Mouse (Mus musculus) layer of hippocampus, postnatal 10 days (tissue): ENCODE results near the gene Vmn1r17. TPM values are rescaled to one million over a fixed set of nuclear protein-coding genes. Genes with fewer than 3 reads are reported as not detected.
"Not testable (repeated sequence)": the region's sequence is repeated elsewhere in the genome, so short reads cannot be mapped to it uniquely, and the experiment has no call there.

Experiments
- DNase-seq, 2 experiments: peaks; one replicate each; pipeline ENCODE4 v3.0.0; 2021; ENCODE audit warnings: low spot score in 2 of 2
- long read RNA-seq: library from polyadenylated mRNA; stranded (forward); transcript quantifications from one replicate; pipeline ENCODE4 v2.0.0, GENCODE M21; 2023
- total RNA-seq, 2 experiments: library from RNA; stranded (reverse); gene quantifications; 2 replicates each; pipeline ENCODE4 v1.2.3; 2021

The Vmn1r17 gene
- total RNA-seq = not detected
- long read RNA-seq = 0 reads

DNA sequence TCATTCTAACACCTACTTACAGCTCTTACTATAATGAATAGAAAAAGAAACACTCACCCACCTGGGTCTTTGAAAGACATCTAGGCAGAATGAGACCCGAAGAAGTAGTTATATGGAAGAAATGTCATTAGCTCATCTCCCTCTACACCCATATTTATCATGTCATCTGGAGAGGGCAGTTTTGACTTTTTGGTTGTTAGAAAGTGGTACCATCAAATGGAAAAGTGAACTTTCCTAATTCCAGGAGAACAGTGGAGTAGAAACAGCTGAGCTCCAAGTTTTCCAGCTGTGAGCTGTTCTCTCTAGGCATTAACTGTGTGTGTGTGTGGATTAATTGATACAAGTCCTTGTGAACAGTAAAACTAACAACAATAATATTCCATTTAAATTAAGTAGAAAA, at the start of gene Vmn1r17:
Gene Vmn1r17 (minus strand): TSS at position 101 of the 400 bp plus-strand sequence.
- no peak for DNase-seq

DNA sequence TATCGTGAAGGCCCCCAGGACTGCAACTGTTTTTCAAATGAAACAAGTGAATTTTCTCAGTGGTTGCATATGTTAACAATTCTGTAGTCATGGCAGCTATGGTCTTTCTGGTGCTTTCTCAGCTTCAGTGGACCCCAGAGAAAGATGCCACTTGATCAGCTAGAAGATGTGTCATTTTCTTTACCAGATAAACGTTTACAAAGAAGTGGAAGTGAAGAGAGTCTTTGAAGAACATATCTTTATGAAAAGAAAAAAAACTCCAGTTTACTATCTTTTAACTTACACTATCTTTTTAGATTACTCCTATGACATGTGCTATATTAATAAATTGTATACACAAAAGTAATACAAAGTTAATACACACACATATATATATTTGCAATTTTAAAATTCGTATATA, 40.0 kb upstream of the Vmn1r17 start, which contains the start of gene Vmn1r19:
Gene Vmn1r19 (plus strand): TSS at position 301 of the 400 bp plus-strand sequence.
- DNase-seq = not testable (repeated sequence)

DNA sequence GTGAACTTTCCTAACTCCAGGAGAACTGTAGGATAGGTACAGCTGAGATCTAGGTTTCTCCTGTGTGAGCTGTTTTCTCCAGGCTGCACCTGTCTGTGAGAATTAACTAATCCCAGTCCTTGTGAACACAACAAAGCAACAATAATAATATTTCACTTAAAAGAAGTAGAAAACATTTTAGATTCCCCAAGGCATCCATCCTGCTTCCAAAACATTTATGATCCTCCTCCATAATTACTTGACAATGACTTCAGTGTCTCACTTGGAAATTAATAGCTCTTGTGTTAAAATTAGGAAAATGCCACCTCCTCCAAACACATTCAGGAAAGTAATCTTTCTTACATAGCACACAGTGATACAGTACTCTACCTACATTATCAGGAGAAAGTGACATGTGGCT, 32.2 kb upstream of the Vmn1r17 start, which contains the start of gene Vmn1r18:
Gene Vmn1r18 (minus strand): TSS at position 101 of the 400 bp plus-strand sequence.
- DNase-seq = no peak

DNA sequence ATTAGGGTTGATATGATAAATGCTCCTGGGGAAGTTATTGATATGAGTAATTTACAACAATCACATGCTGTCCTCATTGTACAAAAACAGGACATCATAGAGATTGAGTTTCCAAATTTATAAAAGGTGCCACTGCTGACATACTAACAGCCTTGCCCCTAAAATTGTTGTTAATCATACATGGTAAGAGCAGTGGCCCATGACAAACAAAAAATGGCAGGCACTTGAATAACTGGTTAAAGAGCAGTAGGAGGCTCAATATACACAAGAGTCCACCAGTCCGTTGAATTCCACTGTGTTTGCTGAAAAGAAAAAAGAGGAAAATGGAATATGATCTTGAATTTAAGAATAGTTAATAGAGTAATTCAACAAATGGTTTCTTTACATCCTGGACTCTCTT, 4.0 kb upstream of the Vmn1r17 start:
- DNase-seq = no peak

DNA sequence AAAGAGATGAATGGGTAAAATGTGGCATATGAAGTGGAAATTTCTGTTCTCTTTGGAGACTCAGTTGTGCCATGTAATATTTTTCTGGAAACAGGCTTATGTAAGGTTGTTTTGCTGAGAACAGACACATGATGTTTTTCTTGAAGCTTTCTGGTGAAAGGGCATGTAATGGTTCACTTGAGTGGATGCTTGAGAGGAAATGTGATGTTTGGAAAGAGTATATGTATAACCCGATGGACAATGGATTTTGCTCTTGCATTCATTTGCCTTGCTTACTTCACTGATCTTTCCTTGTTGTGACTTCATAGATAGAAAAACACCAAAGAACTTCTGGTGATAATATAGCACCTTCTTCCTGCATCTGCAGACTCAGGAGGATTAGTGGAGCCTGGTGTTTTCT, 2.3 kb upstream of the Vmn1r17 start:
- DNase-seq = not testable (repeated sequence)

DNA sequence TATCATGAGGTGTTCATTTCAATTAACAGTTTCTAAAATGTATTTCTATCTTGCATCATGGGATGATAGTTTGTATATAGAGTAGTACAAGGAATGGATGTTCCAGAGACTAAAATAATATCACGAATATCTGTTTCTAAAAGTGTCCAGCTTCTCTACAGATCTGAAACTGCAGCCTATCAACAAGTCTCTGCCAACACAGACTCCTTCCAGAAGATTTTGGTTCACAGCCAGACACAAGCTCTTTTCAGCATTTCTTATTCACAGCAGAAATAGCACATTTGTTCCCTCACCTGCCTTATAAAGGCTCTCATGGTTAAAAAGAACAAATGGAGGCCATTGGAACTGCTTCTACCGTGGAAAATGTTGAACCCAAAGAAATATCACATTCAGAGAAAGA, 6.7 kb downstream of the Vmn1r17 start:
- no peak for DNase-seq

DNA sequence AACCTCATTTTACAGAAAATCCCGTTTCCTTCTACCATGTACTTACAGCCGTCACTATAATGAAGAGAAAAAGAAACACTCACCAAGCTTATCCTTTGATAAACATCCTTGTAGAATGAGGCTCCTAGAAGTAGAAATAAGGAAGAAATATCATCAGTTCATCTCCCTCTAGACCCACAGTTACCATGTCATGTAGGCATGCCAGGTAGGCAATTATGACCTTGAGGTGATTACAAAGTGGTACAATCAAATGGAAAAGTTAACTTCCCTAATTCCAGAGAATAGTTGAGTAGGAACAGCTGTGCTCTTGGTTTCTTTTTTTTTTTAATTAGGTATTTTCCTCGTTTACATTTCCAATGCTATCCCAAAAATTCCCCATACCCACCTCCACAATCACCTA, 34.1 kb downstream of the Vmn1r17 start, which contains the start of gene Vmn1r16:
Gene Vmn1r16 (minus strand): TSS at position 101 of the 400 bp plus-strand sequence.
- DNase-seq = no peak

DNA sequence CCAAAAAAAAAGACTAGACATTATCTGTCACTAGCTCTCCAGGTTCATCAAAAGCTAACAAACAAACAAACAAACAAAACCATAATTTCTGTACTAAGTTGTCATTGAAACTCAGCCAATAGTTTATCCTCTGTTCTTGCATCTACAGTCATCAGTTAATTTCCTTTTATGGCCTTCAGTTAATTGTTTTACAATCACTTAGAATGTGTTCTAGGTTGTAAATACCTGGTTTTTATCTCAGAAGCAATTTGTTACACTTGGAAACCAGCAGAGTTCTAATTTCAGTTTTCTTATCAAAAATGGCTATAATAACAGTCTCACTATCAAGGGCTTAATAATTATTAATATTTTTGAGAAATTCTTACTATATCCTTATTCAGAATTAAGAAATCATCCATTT, 37.4 kb downstream of the Vmn1r17 start:
- no peak for DNase-seq

Other genes with a start within 250 kb of the Vmn1r17 start
- not detected for gene Vmn1r11, start 230.3 kb downstream of the Vmn1r17 start, total RNA-seq
- not detected for gene Vmn1r12, start 206.8 kb downstream of the Vmn1r17 start, total RNA-seq
- not detected for gene Vmn1r13, start 160.4 kb downstream of the Vmn1r17 start, total RNA-seq
- not detected for gene Vmn1r14, start 132.0 kb downstream of the Vmn1r17 start, total RNA-seq
- not detected for gene Vmn1r15, start 105.8 kb downstream of the Vmn1r17 start, total RNA-seq
- not detected for gene Vmn1r16, start 34.2 kb downstream of the Vmn1r17 start, total RNA-seq
- under 1 TPM in 1 of 2 experiments, not detected in 1; 0.02 TPM for gene Vmn1r18, start 32.1 kb upstream of the Vmn1r17 start, total RNA-seq
- not detected for gene Vmn1r19, start 40.1 kb upstream of the Vmn1r17 start, total RNA-seq
- gene Vmn1r20, start 65.2 kb upstream of the Vmn1r17 start, total RNA-seq = not detected
- 10 to 100 TPM; 27.4 to 29.8 TPM for gene Ppm1k, start 171.7 kb upstream of the Vmn1r17 start, total RNA-seq
- gene Herc6, start 217.3 kb upstream of the Vmn1r17 start, total RNA-seq = 1 to 10 TPM; 2.9 to 3.2 TPM